Mouse (Mus musculus): ENCODE data around the gene Cast.

GRCm38 (mm10) chr13:74770480-74770879, 38.1 kb downstream of the Cast start:
- TF ChIP-seq POLR2A (IDR thresholded peaks at IDR 0.05; ENCODE audit: insufficient read depth, low read depth, low read length) = peak; percentile 85
- TF ChIP-seq CTCF (IDR thresholded peaks at IDR 0.05) = peak; percentile 81

Data from heart, adult 2 months (tissue).